Mouse (Mus musculus) liver, postnatal 0 days (tissue): ENCODE measurements at regions not wholly inside any gene's neighbourhood (a gene's known extent, or its start where the extent isn't known, plus 50 kb on each side); places are given as distances from the start of the nearest gene placed in this dataset.

Experiments used
- ATAC-seq: fragments of 200-750 bp; cut with Nextera tagmentation; 2 replicates; pipeline ENCODE4 v1.8.0; 2017; ENCODE audit warnings: mild to moderate bottlenecking, moderate library complexity
- DNase-seq: peaks from one replicate; pipeline ENCODE4 v3.0.0-alpha.2; 2016
- H3K27ac ChIP-seq: fragments of 300-500 bp; sonication (generic); 2 replicates; pipeline ENCODE4 v1.5.1; 2014; ENCODE audit warnings: antibody characterized with exemption, moderate library complexity, mild to moderate bottlenecking, low read depth
- H3K27me3 ChIP-seq: fragments of 300-500 bp; sonication (generic); 2 replicates; pipeline ENCODE4 v1.6.1; 2014; ENCODE audit warnings: low read length, control low read depth, mixed read lengths; ENCODE audit not compliant: insufficient read depth
- H3K36me3 ChIP-seq: fragments of 300-500 bp; sonication (generic); replicated peaks from 2 replicates; pipeline ENCODE4 v1.6.1; 2014; ENCODE audit warnings: mild to moderate bottlenecking, control low read depth, low read length, moderate library complexity, mixed read lengths; ENCODE audit not compliant: insufficient read depth
- H3K4me1 ChIP-seq: fragments of 300-500 bp; sonication (generic); 2 replicates; pipeline ENCODE4 v1.6.1; 2014; ENCODE audit warnings: antibody characterized with exemption, mild to moderate bottlenecking, control low read depth; ENCODE audit not compliant: insufficient read depth
- H3K4me2 ChIP-seq: fragments of 300-500 bp; sonication (generic); 2 replicates; pipeline ENCODE4 v1.6.1; 2014; ENCODE audit warnings: low read depth, mild to moderate bottlenecking, low read length, moderate library complexity, mixed read lengths
- H3K4me3 ChIP-seq: fragments of 300-500 bp; sonication (generic); 2 replicates; pipeline ENCODE4 v1.5.1; 2014; ENCODE audit warnings: low read depth, low read length
- H3K9ac ChIP-seq: fragments of 300-500 bp; sonication (generic); replicated peaks from 2 replicates; pipeline ENCODE4 v1.6.1; 2014; ENCODE audit warnings: mild to moderate bottlenecking, moderate library complexity
- H3K9me3 ChIP-seq: fragments of 300-500 bp; sonication (generic); 2 replicates; pipeline ENCODE4 v1.6.1; 2016; ENCODE audit warnings: mild to moderate bottlenecking, control low read depth, low read length, mixed read lengths
- CTCF ChIP-seq: sonication (generic); IDR thresholded peaks from 2 replicates; pipeline ENCODE4 v1.5.1; 2016; ENCODE audit warnings: antibody characterized with exemption, low read depth
- EP300 ChIP-seq: IDR thresholded peaks from 2 replicates; pipeline ENCODE4 v1.6.1; 2016; ENCODE audit warnings: antibody characterized with exemption, low read depth, mild to moderate bottlenecking
- WGBS: fragments of 180-500 bp; shearing (Covaris S2); extraction: QIAGEN DNeasy Blood & Tissue Kit; methylation state at CpG from one replicate; pipeline ENCODE4 v1.1.7; 2014; ENCODE audit not compliant: insufficient replicate concordance; 5-methylcytosine and 5-hydroxymethylcytosine counted together

DNA sequence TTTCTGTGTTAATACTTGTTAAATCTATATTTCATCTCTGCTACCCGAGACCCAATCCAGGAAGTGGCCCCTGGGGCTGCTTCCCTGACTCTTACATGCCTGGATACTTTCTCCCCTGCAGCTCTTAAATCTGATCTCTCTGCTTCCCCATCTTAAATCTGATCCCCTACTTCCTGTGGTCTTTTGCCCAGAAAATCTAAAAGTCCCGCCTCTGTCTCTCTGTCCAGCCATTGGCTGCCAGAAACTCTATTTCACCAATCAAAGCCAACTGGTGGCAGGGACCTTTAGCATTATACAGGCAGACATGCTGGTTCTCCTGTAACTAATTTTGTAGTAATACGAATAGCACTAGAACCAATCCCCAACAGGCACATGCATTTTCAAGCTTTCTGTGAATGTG is 59.0 kb upstream of the Ccdc91 start:
- H3K36me3 ChIP-seq, result no peaks in the 10 kb centered on the region
- no peak overlapping the region for H3K9ac ChIP-seq
- no peaks in the 10 kb centered on the region for H3K4me1 ChIP-seq
- no peak for TF ChIP-seq CTCF
- no peak for TF ChIP-seq EP300
- H3K4me3 ChIP-seq, result no peak overlapping the region
- H3K4me2 ChIP-seq, result no peak overlapping the region
- ATAC-seq (no peak), DNase-seq (no peak)
- 57% methylated on average over 3 of the region's 3 CpGs for WGBS
- no peak overlapping the region for H3K27ac ChIP-seq
- H3K27me3 ChIP-seq, result no peaks in the 10 kb centered on the region
- no peaks in the 10 kb centered on the region for H3K9me3 ChIP-seq

DNA sequence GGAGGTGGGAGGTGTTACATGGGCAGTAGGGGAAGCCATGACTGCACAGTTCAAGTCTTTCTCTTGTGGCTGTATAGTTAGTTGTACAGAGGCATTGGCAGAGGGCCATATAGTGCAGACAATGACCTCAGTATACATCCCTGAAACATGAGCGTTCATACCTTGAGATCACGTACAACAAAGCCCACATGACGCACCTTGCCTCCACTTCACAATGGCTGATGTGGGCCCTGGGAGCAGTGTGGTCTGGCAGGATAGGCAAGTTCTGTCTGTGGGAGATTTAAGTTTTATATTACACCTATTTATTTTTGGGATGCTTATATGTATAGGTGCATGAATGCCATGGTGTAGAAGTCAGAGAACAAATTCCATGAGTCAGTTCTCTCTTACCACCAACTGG is 61.9 kb upstream of the Ccdc91 start:
- DNase-seq (no peak), ATAC-seq (no peak)
- Histone ChIP-seq H3K4me1 (no peaks in the 10 kb centered on the region), H3K27ac (no peak overlapping the region), H3K4me2 (no peak overlapping the region), H3K27me3 (no peaks in the 10 kb centered on the region), H3K36me3 (no peaks in the 10 kb centered on the region), H3K4me3 (no peak overlapping the region), H3K9ac (no peak overlapping the region), H3K9me3 (no peaks in the 10 kb centered on the region)
- 86% methylated on average over 3 of the region's 3 CpGs for WGBS
- TF ChIP-seq CTCF, result no peak
- TF ChIP-seq EP300, result no peak

DNA sequence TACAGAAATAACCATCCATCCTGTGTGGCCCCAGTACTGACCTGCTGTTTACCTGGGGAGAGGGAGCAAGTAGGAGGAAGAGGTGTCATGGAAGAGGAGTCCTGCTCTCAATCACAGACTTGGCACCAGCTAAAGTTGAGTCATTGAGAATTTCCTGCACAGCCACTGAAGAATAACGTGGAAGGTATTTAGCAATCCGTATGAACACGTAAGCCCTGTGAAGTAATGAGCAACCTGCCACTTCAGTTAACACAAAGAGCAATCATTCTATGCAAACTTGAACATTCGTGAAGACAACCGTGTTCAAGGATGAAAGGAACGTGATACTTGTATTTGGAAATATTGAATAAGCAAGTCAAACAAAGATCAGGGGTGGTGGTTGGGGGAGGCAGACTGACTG is 77.6 kb upstream of the Ccdc91 start:
- Histone ChIP-seq H3K27me3 (no peaks in the 10 kb centered on the region), H3K36me3 (no peaks in the 10 kb centered on the region), H3K9ac (no peak overlapping the region), H3K27ac (no peak overlapping the region), H3K4me1 (no peaks in the 10 kb centered on the region), H3K4me2 (no peak overlapping the region), H3K4me3 (no peak overlapping the region), H3K9me3 (no peaks in the 10 kb centered on the region)
- DNase-seq, result no peak
- WGBS, result 68% methylated on average over 6 of the region's 6 CpGs
- TF ChIP-seq EP300 (no peak), CTCF (no peak)
- ATAC-seq, result no peak

- H3K4me1 ChIP-seq, result no peaks in the 10 kb centered on the region
- TF ChIP-seq CTCF (no peak), EP300 (no peak)
- ATAC-seq, result no peak
- no peak overlapping the region for H3K9ac ChIP-seq
- no peak overlapping the region for H3K27ac ChIP-seq
- H3K36me3 ChIP-seq, result no peaks in the 10 kb centered on the region
- no peak for DNase-seq
- 60% methylated on average over 14 of the region's 14 CpGs for WGBS
- no peaks in the 10 kb centered on the region for H3K9me3 ChIP-seq
- no peaks in the 10 kb centered on the region for H3K27me3 ChIP-seq
- no peak overlapping the region for H3K4me3 ChIP-seq
- H3K4me2 ChIP-seq, result no peak overlapping the region
Observed at GRCm38 (mm10) chr6:147391425-147392158, 84.0 kb upstream of the Ccdc91 start.

DNA sequence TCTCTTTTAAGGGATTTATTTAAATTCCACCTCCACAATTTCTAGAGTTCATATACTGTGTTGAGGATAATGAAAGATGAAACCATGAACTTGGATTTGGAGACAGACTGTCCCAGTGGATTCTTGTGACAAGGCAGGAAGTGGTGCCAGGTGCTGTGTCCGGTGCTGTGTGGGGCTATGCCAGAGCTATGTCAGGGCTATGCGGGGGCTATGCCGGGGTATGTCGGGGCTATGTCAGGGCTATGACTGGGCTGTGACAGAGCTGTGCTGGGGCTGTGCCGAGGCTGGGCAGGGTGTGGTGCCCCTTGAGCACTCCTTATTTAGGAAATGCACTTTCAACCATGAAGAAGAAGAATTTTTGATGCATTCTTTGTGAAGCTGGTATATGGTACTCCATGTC is 85.1 kb upstream of the Ccdc91 start:
- H3K9me3 ChIP-seq, result no peaks in the 10 kb centered on the region
- ATAC-seq, result no peak
- H3K9ac ChIP-seq, result no peak overlapping the region
- no peak overlapping the region for H3K27ac ChIP-seq
- no peak overlapping the region for H3K4me3 ChIP-seq
- TF ChIP-seq EP300 (no peak), CTCF (no peak)
- WGBS, result 78% methylated on average over 5 of the region's 5 CpGs
- no peak overlapping the region for H3K4me2 ChIP-seq
- H3K27me3 ChIP-seq, result no peaks in the 10 kb centered on the region
- H3K36me3 ChIP-seq, result no peaks in the 10 kb centered on the region
- no peaks in the 10 kb centered on the region for H3K4me1 ChIP-seq
- DNase-seq, result no peak

- no peak overlapping the region for H3K27ac ChIP-seq
- TF ChIP-seq CTCF, result no peak
- no peak for TF ChIP-seq EP300
- ATAC-seq (no peak), DNase-seq (no peak)
- no peaks in the 10 kb centered on the region for H3K27me3 ChIP-seq
- no peaks in the 10 kb centered on the region for H3K9me3 ChIP-seq
- no peaks in the 10 kb centered on the region for H3K36me3 ChIP-seq
- WGBS, result 28% methylated on average over 2 of the region's 2 CpGs
- H3K4me3 ChIP-seq, result no peak overlapping the region
- no peak overlapping the region for H3K9ac ChIP-seq
- no peak overlapping the region for H3K4me2 ChIP-seq
- H3K4me1 ChIP-seq, result no peaks in the 10 kb centered on the region
Observed at GRCm38 (mm10) chr6:147388727-147389126, 86.9 kb upstream of the Ccdc91 start.
